Comparison of ENCODE assay signal across 20 mouse cellular contexts in genomic region chr11:7561437-7561836, GRCm38 (mm10).
DNase-seq lines count a peak whose midpoint lies in the region; ATAC-seq and TF ChIP-seq lines count a peak whose summit lies in the region.
"Had no signal": no experiment of that assay in that cellular context is flagged by ENCODE, and none has a peak within 500 bp of the region (broad histone marks: within the 10 kb centered on the region; RNA-seq: fewer than 3 reads in every experiment).

No protein-coding gene starts in this region.

- no peak for TF ChIP-seq CTCF in layer of hippocampus, adult 2 months (conservative IDR thresholded peaks at IDR 0.05)

- DNase-seq in embryonic facial prominence, embryonic 14.5 days (ENCODE audit: low spot score): peak; percentile 61
- DNase-seq in embryonic facial prominence, embryonic 10.5 days (ENCODE audit: low spot score): no peak
- peak; percentile 17 for DNase-seq in limb, embryonic 14.5 days (ENCODE audit: low spot score)
- no peak for DNase-seq in limb, embryonic 10.5 days (ENCODE audit: low spot score)
- peak; percentile 13 to 24 for DNase-seq in urinary bladder, postnatal 36 days (ENCODE audit: low spot score in 2 of 2)
- no peak for DNase-seq in urinary bladder, postnatal 10 days (ENCODE audit: low spot score)
- DNase-seq in frontal cortex, postnatal 25 days (ENCODE audit: low spot score in 2 of 2): no peak
- no peak for DNase-seq in layer of hippocampus, adult 2 months (ENCODE audit: low spot score in 2 of 2)
- DNase-seq: adrenal gland, adult 8-10 months; cerebellum, adult 11-12 months; cerebellum, adult 9-10 months; gastrocnemius, postnatal 14 days; heart, adult 2 months; heart, postnatal 14 days had no signal

- no peaks in the 10 kb centered on the region for H3K36me3 ChIP-seq in embryonic facial prominence, embryonic 14.5 days (ENCODE audit: control insufficient read depth, insufficient read depth, low read length)
- no peaks in the 10 kb centered on the region for H3K36me3 ChIP-seq in embryonic facial prominence, embryonic 10.5 days (replicated peaks)
- H3K36me3 ChIP-seq in limb, embryonic 14.5 days (ENCODE audit: control insufficient read depth, insufficient read depth, low read length): no peaks in the 10 kb centered on the region
- no peaks in the 10 kb centered on the region for H3K36me3 ChIP-seq in limb, embryonic 10.5 days
- H3K36me3 ChIP-seq: forebrain, embryonic 12.5 days; heart, embryonic 15.5 days; hindbrain, embryonic 13.5 days had no signal

- no peaks in the 10 kb centered on the region for H3K27me3 ChIP-seq in embryonic facial prominence, embryonic 14.5 days (replicated peaks; ENCODE audit: control insufficient read depth, insufficient read depth, low read length)
- H3K27me3 ChIP-seq in embryonic facial prominence, embryonic 10.5 days (replicated peaks; ENCODE audit: low read depth, poor library complexity, severe bottlenecking): no peaks in the 10 kb centered on the region
- H3K27me3 ChIP-seq in limb, embryonic 14.5 days (ENCODE audit: control insufficient read depth, insufficient read depth, low read length): no peaks in the 10 kb centered on the region
- H3K27me3 ChIP-seq in limb, embryonic 10.5 days (ENCODE audit: low read depth, poor library complexity, severe bottlenecking): no peaks in the 10 kb centered on the region
- H3K27me3 ChIP-seq: forebrain, embryonic 12.5 days; heart, embryonic 15.5 days; hindbrain, embryonic 13.5 days had no signal

- no peaks in the 10 kb centered on the region for H3K9me3 ChIP-seq in embryonic facial prominence, embryonic 14.5 days (ENCODE audit: control insufficient read depth, low read length)
- H3K9me3 ChIP-seq in embryonic facial prominence, embryonic 10.5 days: no peaks in the 10 kb centered on the region
- H3K9me3 ChIP-seq in limb, embryonic 14.5 days (ENCODE audit: control insufficient read depth, low read length): no peaks in the 10 kb centered on the region
- H3K9me3 ChIP-seq in limb, embryonic 10.5 days (replicated peaks): no peaks in the 10 kb centered on the region
- H3K9me3 ChIP-seq: forebrain, embryonic 12.5 days; heart, embryonic 15.5 days; hindbrain, embryonic 13.5 days had no signal

- H3K27ac ChIP-seq in embryonic facial prominence, embryonic 14.5 days (replicated peaks; ENCODE audit: low read depth, low read length): no peak overlapping the region
- H3K27ac ChIP-seq in embryonic facial prominence, embryonic 10.5 days (replicated peaks): no peak overlapping the region
- no peak overlapping the region for H3K27ac ChIP-seq in limb, embryonic 14.5 days (replicated peaks; ENCODE audit: low read depth, low read length)
- H3K27ac ChIP-seq in limb, embryonic 10.5 days: no peak overlapping the region
- no peak overlapping the region for H3K27ac ChIP-seq in layer of hippocampus, adult 2 months
- H3K27ac ChIP-seq: forebrain, embryonic 12.5 days; heart, adult 2 months; heart, embryonic 15.5 days; hindbrain, embryonic 13.5 days; hindbrain, postnatal 0 days had no signal

- peak; percentile 79 for ATAC-seq in embryonic facial prominence, embryonic 14.5 days (ENCODE audit: low read depth)
- ATAC-seq in limb, embryonic 14.5 days (ENCODE audit: low FRiP score, low read depth): no peak
- ATAC-seq: forebrain, embryonic 16.5 days; hindbrain, postnatal 0 days had no signal

- WGBS in embryonic facial prominence, embryonic 14.5 days: 56% methylated on average over 1 of the region's 1 CpGs
- WGBS in embryonic facial prominence, embryonic 10.5 days: 70% methylated on average over 1 of the region's 1 CpGs
- WGBS in limb, embryonic 14.5 days: 42% methylated on average over 1 of the region's 1 CpGs
- WGBS in limb, embryonic 10.5 days: 71% methylated on average over 1 of the region's 1 CpGs

- 0 out of 2 replicates have a peak, but pooled peaks cover 2% of the 10 kb centered on the region for H3K4me1 ChIP-seq in embryonic facial prominence, embryonic 14.5 days (ENCODE audit: control insufficient read depth, insufficient read depth, low read length)
- H3K4me1 ChIP-seq in embryonic facial prominence, embryonic 10.5 days: no peaks in the 10 kb centered on the region
- H3K4me1 ChIP-seq in limb, embryonic 14.5 days (ENCODE audit: control insufficient read depth, insufficient read depth, low read length): no peaks in the 10 kb centered on the region
- H3K4me1 ChIP-seq in limb, embryonic 10.5 days: no peaks in the 10 kb centered on the region
- H3K4me1 ChIP-seq: forebrain, embryonic 12.5 days; heart, embryonic 15.5 days; hindbrain, embryonic 13.5 days had no signal

- no peak overlapping the region for H3K9ac ChIP-seq in embryonic facial prominence, embryonic 14.5 days (ENCODE audit: low read depth, low read length)
- H3K9ac ChIP-seq in limb, embryonic 14.5 days (ENCODE audit: low read depth, low read length, severe bottlenecking): no peak overlapping the region
- H3K9ac ChIP-seq: forebrain, embryonic 12.5 days; heart, embryonic 15.5 days; hindbrain, embryonic 13.5 days had no signal

- TF ChIP-seq POLR2A in limb, embryonic 14.5 days (IDR thresholded peaks at IDR 0.05; ENCODE audit: borderline replicate concordance, extremely low read depth, insufficient read depth, insufficient read length): no peak

- H3K4me3 ChIP-seq in embryonic facial prominence, embryonic 14.5 days (ENCODE audit: low read depth, low read length): no peak overlapping the region
- no peak overlapping the region for H3K4me3 ChIP-seq in embryonic facial prominence, embryonic 10.5 days
- no peak overlapping the region for H3K4me3 ChIP-seq in limb, embryonic 14.5 days (replicated peaks; ENCODE audit: low read length)
- no peak overlapping the region for H3K4me3 ChIP-seq in limb, embryonic 10.5 days
- no peak overlapping the region for H3K4me3 ChIP-seq in layer of hippocampus, adult 2 months
- H3K4me3 ChIP-seq: forebrain, embryonic 12.5 days; heart, adult 2 months; heart, embryonic 15.5 days; hindbrain, embryonic 13.5 days had no signal

- no peak overlapping the region for H3K4me2 ChIP-seq in embryonic facial prominence, embryonic 14.5 days (ENCODE audit: low read depth, low read length)
- H3K4me2 ChIP-seq in limb, embryonic 14.5 days (replicated peaks; ENCODE audit: low read depth, low read length, severe bottlenecking): no peak overlapping the region
- H3K4me2 ChIP-seq: forebrain, embryonic 12.5 days; heart, embryonic 11.5 days; heart, embryonic 15.5 days; hindbrain, embryonic 13.5 days had no signal

Comparison
In these comparisons a context has a peak if more than half of its experiments do, and no peak if none do; other contexts are left out.
1. DNase-seq: peak in embryonic facial prominence, embryonic 14.5 days (single experiment), limb, embryonic 14.5 days (single experiment) and urinary bladder, postnatal 36 days (2 of 2); none in embryonic facial prominence, embryonic 10.5 days (single experiment), limb, embryonic 10.5 days (single experiment), urinary bladder, postnatal 10 days (single experiment), frontal cortex, postnatal 25 days (0 of 2) and layer of hippocampus, adult 2 months (0 of 2).